In the genomic region with DNA sequence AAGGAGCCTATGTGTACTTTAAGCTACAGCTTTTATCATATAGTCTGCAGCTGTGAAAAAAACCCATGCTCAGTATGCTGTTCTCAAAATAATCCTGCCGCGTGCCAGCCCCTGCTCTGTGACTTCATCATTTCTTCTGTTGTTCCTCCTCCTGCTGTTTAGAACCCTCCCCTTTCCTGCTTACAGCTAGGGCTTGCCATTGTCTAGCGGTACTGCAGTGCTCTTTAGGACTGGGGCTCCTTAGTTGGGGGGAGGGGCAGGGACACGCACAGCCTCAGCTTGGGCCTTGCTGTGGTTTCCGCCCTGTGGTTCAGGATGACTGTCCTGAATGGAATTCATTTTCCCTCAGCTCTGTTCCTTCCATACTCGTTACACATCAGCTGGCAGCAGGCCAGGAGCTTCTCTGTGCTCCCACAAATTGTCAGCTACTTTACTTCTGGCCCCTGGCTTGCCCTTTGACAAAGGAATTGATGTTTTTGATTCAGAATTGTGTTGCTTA, we compare ENCODE assay signal across 8 mouse cellular contexts.
DNase-seq lines count a peak whose midpoint lies in the region; ATAC-seq lines count a peak whose summit lies in the region.

No protein-coding gene starts in this region.

- DNase-seq in A20 (ENCODE audit: low read depth, low spot score) = peak; percentile 5
- peak; percentile 94 for DNase-seq in adrenal gland, postnatal 14 days
- no peak for DNase-seq in liver, embryonic 13.5 days
- DNase-seq in naive thymus-derived CD4-positive, alpha-beta T cell, adult 2 months (ENCODE audit: low read depth) = peak; percentile 78
- peak; percentile 19 to 49 for DNase-seq in thymus, adult 18-20 months

- 3% methylated on average over 6 of the region's 6 CpGs for WGBS in embryonic facial prominence, embryonic 15.5 days
- 2% methylated on average over 6 of the region's 6 CpGs for WGBS in heart, embryonic 12.5 days
- WGBS in kidney, embryonic 15.5 days = 11% methylated on average over 6 of the region's 6 CpGs
- WGBS in liver, embryonic 13.5 days (ENCODE audit: insufficient replicate concordance) = 5% methylated on average over 6 of the region's 6 CpGs

- no peak overlapping the region for H3K4me3 ChIP-seq in embryonic facial prominence, embryonic 15.5 days (replicated peaks)
- H3K4me3 ChIP-seq in heart, embryonic 12.5 days = no peak overlapping the region
- H3K4me3 ChIP-seq in kidney, embryonic 15.5 days (replicated peaks) = no peak overlapping the region
- no peak overlapping the region for H3K4me3 ChIP-seq in liver, embryonic 13.5 days (replicated peaks)

- no peaks in the 10 kb centered on the region for H3K27me3 ChIP-seq in embryonic facial prominence, embryonic 15.5 days
- H3K27me3 ChIP-seq in heart, embryonic 12.5 days (replicated peaks) = no peaks in the 10 kb centered on the region
- no peaks in the 10 kb centered on the region for H3K27me3 ChIP-seq in kidney, embryonic 15.5 days
- H3K27me3 ChIP-seq in liver, embryonic 13.5 days = no peaks in the 10 kb centered on the region

- H3K27ac ChIP-seq in embryonic facial prominence, embryonic 15.5 days (replicated peaks) = peak overlapping the region; percentile 87
- peak overlapping the region; percentile 55 for H3K27ac ChIP-seq in heart, embryonic 12.5 days (ENCODE audit: poor library complexity, severe bottlenecking)
- peak overlapping the region; percentile 84 for H3K27ac ChIP-seq in kidney, embryonic 15.5 days
- peak overlapping the region; percentile 58 for H3K27ac ChIP-seq in liver, embryonic 13.5 days

- H3K4me2 ChIP-seq in embryonic facial prominence, embryonic 15.5 days (replicated peaks) = 0 out of 2 replicates have a peak overlapping the region, but pooled peaks have one; percentile 3
- H3K4me2 ChIP-seq in heart, embryonic 12.5 days = peak overlapping the region; percentile 8; the same call in 1 of the 2 replicates
- no peak overlapping the region for H3K4me2 ChIP-seq in kidney, embryonic 15.5 days
- no peak overlapping the region for H3K4me2 ChIP-seq in liver, embryonic 13.5 days

- peaks cover 41% of the 10 kb centered on the region for H3K4me1 ChIP-seq in embryonic facial prominence, embryonic 15.5 days
- H3K4me1 ChIP-seq in heart, embryonic 12.5 days (replicated peaks) = peaks cover 43% of the 10 kb centered on the region
- H3K4me1 ChIP-seq in kidney, embryonic 15.5 days = peaks cover 41% of the 10 kb centered on the region
- H3K4me1 ChIP-seq in liver, embryonic 13.5 days (replicated peaks) = peaks cover 37% of the 10 kb centered on the region

- ATAC-seq in embryonic facial prominence, embryonic 15.5 days (ENCODE audit: insufficient number of reproducible peaks, low FRiP score, low TSS enrichment, low read depth) = peak; percentile 93
- peak; percentile 91 for ATAC-seq in heart, embryonic 12.5 days (ENCODE audit: insufficient number of reproducible peaks, low FRiP score)
- peak; percentile 91 for ATAC-seq in kidney, embryonic 15.5 days (replicated peaks; ENCODE audit: low FRiP score)
- peak; percentile 85 for ATAC-seq in liver, embryonic 13.5 days (ENCODE audit: low read depth)

- peaks cover 11% of the 10 kb centered on the region; the same call in 1 of the 2 replicates for H3K36me3 ChIP-seq in embryonic facial prominence, embryonic 15.5 days
- H3K36me3 ChIP-seq in heart, embryonic 12.5 days = peaks cover 13% of the 10 kb centered on the region; the same call in 1 of the 2 replicates
- H3K36me3 ChIP-seq in kidney, embryonic 15.5 days = peaks cover 22% of the 10 kb centered on the region
- 0 out of 2 replicates have a peak, but pooled peaks cover 11% of the 10 kb centered on the region for H3K36me3 ChIP-seq in liver, embryonic 13.5 days

- no peak overlapping the region for H3K9ac ChIP-seq in embryonic facial prominence, embryonic 15.5 days
- no peak overlapping the region for H3K9ac ChIP-seq in heart, embryonic 12.5 days
- H3K9ac ChIP-seq in kidney, embryonic 15.5 days = no peak overlapping the region
- no peak overlapping the region for H3K9ac ChIP-seq in liver, embryonic 13.5 days

- H3K9me3 ChIP-seq in embryonic facial prominence, embryonic 15.5 days (replicated peaks) = no peaks in the 10 kb centered on the region
- 0 out of 2 replicates have a peak, but pooled peaks cover 3% of the 10 kb centered on the region for H3K9me3 ChIP-seq in heart, embryonic 12.5 days (replicated peaks)
- no peaks in the 10 kb centered on the region for H3K9me3 ChIP-seq in kidney, embryonic 15.5 days (replicated peaks)
- 0 out of 2 replicates have a peak, but pooled peaks cover 4% of the 10 kb centered on the region for H3K9me3 ChIP-seq in liver, embryonic 13.5 days (replicated peaks)

Comparison
In these comparisons a context has a peak if more than half of its experiments do, and no peak if none do; other contexts are left out.
1. H3K4me2 ChIP-seq: peak in embryonic facial prominence, embryonic 15.5 days (single experiment) and heart, embryonic 12.5 days (single experiment); none in kidney, embryonic 15.5 days (single experiment) and liver, embryonic 13.5 days (single experiment).
2. Peak in every context shown above with its lines, with median percentiles within 50 percentile points of each other: ATAC-seq and H3K27ac ChIP-seq.